Comparison of ENCODE assay signal across 9 mouse cellular contexts in the genomic region with DNA sequence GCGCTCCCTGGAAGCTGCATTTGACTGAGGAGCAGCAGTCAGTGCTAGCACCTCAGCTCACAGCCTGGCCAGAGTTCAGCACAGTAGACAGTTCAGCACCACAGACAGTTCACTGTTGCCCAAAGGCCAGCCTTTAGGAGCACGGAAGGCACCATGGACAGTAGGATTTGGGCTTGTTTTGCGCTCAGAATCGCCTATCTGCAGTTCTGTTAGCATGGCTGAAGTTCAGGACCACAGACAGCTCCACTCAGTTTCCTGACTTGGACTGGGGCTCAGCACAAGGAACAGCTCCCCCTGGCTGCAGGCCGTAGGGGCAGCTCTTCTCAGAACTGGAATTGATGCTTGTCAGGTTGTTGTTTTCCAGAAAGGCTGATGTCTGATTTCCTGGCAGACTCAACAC.
DNase-seq lines count a peak whose midpoint lies in the region; ATAC-seq and TF ChIP-seq lines count a peak whose summit lies in the region.
"Had no signal": no experiment of that assay in that cellular context is flagged by ENCODE, and none has a peak within 500 bp of the region (broad histone marks: within the 10 kb centered on the region; RNA-seq: fewer than 3 reads in every experiment).

No protein-coding gene starts in this region.

- no peak overlapping the region for H3K4me2 ChIP-seq in embryonic facial prominence, embryonic 14.5 days (ENCODE audit: low read depth, low read length)
- H3K4me2 ChIP-seq in heart, embryonic 16.5 days (ENCODE audit: low read depth, low read length): no peak overlapping the region
- no peak overlapping the region for H3K4me2 ChIP-seq in lung, embryonic 16.5 days (ENCODE audit: low read depth, low read length)
- H3K4me2 ChIP-seq: hindbrain, embryonic 15.5 days had no signal

- DNase-seq in ES-CJ7 (ENCODE audit: low read depth, low spot score): peak; percentile 97
- DNase-seq in adrenal gland, postnatal 25 days: peak; percentile 87
- peak; percentile 96 for DNase-seq in embryonic facial prominence, embryonic 14.5 days (ENCODE audit: low spot score)
- DNase-seq in layer of hippocampus, adult 2 months (ENCODE audit: low spot score in 2 of 2): peak; percentile 47 to 52
- peak; percentile 29 for DNase-seq in right cerebral cortex, postnatal 25 days
- DNase-seq in yolk sac, embryonic 10.5 days (ENCODE audit: low spot score): peak; percentile 75

- WGBS in embryonic facial prominence, embryonic 14.5 days: 12% methylated on average over 5 of the region's 5 CpGs
- 17% methylated on average over 5 of the region's 5 CpGs for WGBS in heart, embryonic 16.5 days
- 16% methylated on average over 5 of the region's 5 CpGs for WGBS in lung, embryonic 16.5 days

- no peaks in the 10 kb centered on the region for H3K36me3 ChIP-seq in embryonic facial prominence, embryonic 14.5 days (ENCODE audit: control insufficient read depth, insufficient read depth, low read length)
- no peaks in the 10 kb centered on the region for H3K36me3 ChIP-seq in heart, embryonic 16.5 days (ENCODE audit: control insufficient read depth, insufficient read depth)
- no peaks in the 10 kb centered on the region for H3K36me3 ChIP-seq in lung, embryonic 16.5 days (ENCODE audit: control insufficient read depth, insufficient read depth, low read length)
- H3K36me3 ChIP-seq: hindbrain, embryonic 15.5 days had no signal

- H3K9me3 ChIP-seq in embryonic facial prominence, embryonic 14.5 days (ENCODE audit: control insufficient read depth, low read length): no peaks in the 10 kb centered on the region
- no peaks in the 10 kb centered on the region for H3K9me3 ChIP-seq in heart, embryonic 16.5 days (replicated peaks; ENCODE audit: control insufficient read depth, low read length)
- H3K9me3 ChIP-seq in lung, embryonic 16.5 days (ENCODE audit: control insufficient read depth, low read length): no peaks in the 10 kb centered on the region
- H3K9me3 ChIP-seq: hindbrain, embryonic 15.5 days had no signal

- H3K9ac ChIP-seq in embryonic facial prominence, embryonic 14.5 days (ENCODE audit: low read depth, low read length): no peak overlapping the region
- no peak overlapping the region for H3K9ac ChIP-seq in heart, embryonic 16.5 days (ENCODE audit: low read length)
- no peak overlapping the region for H3K9ac ChIP-seq in lung, embryonic 16.5 days (ENCODE audit: low read length)
- H3K9ac ChIP-seq: hindbrain, embryonic 15.5 days had no signal

- no peaks in the 10 kb centered on the region for H3K27me3 ChIP-seq in embryonic facial prominence, embryonic 14.5 days (replicated peaks; ENCODE audit: control insufficient read depth, insufficient read depth, low read length)
- H3K27me3 ChIP-seq in heart, embryonic 16.5 days (ENCODE audit: control insufficient read depth, insufficient read depth, low read length): no peaks in the 10 kb centered on the region
- no peaks in the 10 kb centered on the region for H3K27me3 ChIP-seq in lung, embryonic 16.5 days (ENCODE audit: control insufficient read depth, insufficient read depth, low read depth, low read length)
- H3K27me3 ChIP-seq: hindbrain, embryonic 15.5 days had no signal

- H3K4me1 ChIP-seq in embryonic facial prominence, embryonic 14.5 days (ENCODE audit: control insufficient read depth, insufficient read depth, low read length): no peaks in the 10 kb centered on the region
- H3K4me1 ChIP-seq in heart, embryonic 16.5 days (ENCODE audit: control insufficient read depth, insufficient read depth, low read length): no peaks in the 10 kb centered on the region
- H3K4me1 ChIP-seq in lung, embryonic 16.5 days (replicated peaks; ENCODE audit: control insufficient read depth, insufficient read depth, low read length): no peaks in the 10 kb centered on the region
- H3K4me1 ChIP-seq: hindbrain, embryonic 15.5 days had no signal

- TF ChIP-seq CTCF in layer of hippocampus, adult 2 months (conservative IDR thresholded peaks at IDR 0.05): peak; percentile 91

- no peak overlapping the region for H3K27ac ChIP-seq in embryonic facial prominence, embryonic 14.5 days (replicated peaks; ENCODE audit: low read depth, low read length)
- no peak overlapping the region for H3K27ac ChIP-seq in heart, embryonic 16.5 days (ENCODE audit: low read length)
- H3K27ac ChIP-seq in layer of hippocampus, adult 2 months: no peak overlapping the region
- no peak overlapping the region for H3K27ac ChIP-seq in lung, embryonic 16.5 days (ENCODE audit: low read length)
- H3K27ac ChIP-seq: hindbrain, embryonic 15.5 days had no signal

- H3K4me3 ChIP-seq in embryonic facial prominence, embryonic 14.5 days (ENCODE audit: low read depth, low read length): no peak overlapping the region
- no peak overlapping the region for H3K4me3 ChIP-seq in heart, embryonic 16.5 days (ENCODE audit: low read length)
- H3K4me3 ChIP-seq in layer of hippocampus, adult 2 months: no peak overlapping the region
- H3K4me3 ChIP-seq in lung, embryonic 16.5 days (ENCODE audit: low read length): no peak overlapping the region
- H3K4me3 ChIP-seq: hindbrain, embryonic 15.5 days had no signal

- ATAC-seq in embryonic facial prominence, embryonic 14.5 days (ENCODE audit: low read depth): peak; percentile 75; the same call in 1 of the 2 replicates
- ATAC-seq in heart, embryonic 16.5 days (replicated peaks; ENCODE audit: extremely low read depth, insufficient read depth, low FRiP score): peak; percentile 80
- ATAC-seq in lung, embryonic 16.5 days (ENCODE audit: low read depth): peak; percentile 78

Comparison
In these comparisons a context has a peak if more than half of its experiments do, and no peak if none do; other contexts are left out.
1. DNase-seq: peak in every context shown above with its lines; median percentile 97 in ES-CJ7; 96 in embryonic facial prominence, embryonic 14.5 days; 87 in adrenal gland, postnatal 25 days; 75 in yolk sac, embryonic 10.5 days; 50 in layer of hippocampus, adult 2 months; 29 in right cerebral cortex, postnatal 25 days.